Mouse (Mus musculus) spleen, embryonic (tissue): Measurements from ENCODE around the gene Gm4884.
"Not testable (repeated sequence)": the region's sequence is repeated elsewhere in the genome, so short reads cannot be mapped to it uniquely, and the experiment has no call there.

Experiments used
- CTCF ChIA-PET: fragments of 350-600 bp; sonication (Branson Sonifier 250); formaldehyde crosslinking; loops from one replicate; lab custom pipeline; 2022; lab: Charles Lee

Gene Gm4884

DNA sequence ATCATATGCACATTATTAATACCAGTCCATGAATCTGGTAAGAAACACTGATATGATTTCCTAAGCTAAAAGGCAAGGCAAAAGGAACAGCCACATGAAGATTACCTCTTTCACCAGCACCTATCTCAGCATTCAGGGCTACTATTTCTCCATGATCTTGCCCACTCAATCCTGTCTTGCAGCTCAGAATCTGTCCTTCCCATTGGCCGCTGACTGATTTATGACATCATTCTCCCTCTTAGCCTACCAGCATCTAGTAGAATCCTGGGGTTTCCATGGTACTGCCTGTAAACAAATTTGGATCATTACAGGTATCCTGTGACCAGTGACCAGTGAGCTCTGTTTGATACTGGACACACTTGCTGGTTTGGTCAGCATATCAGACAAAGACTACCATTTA is at the start of gene Gm4884:
TSS of gene Gm4884 (plus strand) at position 301 of the 400 bp plus-strand sequence.
- CTCF ChIA-PET: not testable (repeated sequence)

DNA sequence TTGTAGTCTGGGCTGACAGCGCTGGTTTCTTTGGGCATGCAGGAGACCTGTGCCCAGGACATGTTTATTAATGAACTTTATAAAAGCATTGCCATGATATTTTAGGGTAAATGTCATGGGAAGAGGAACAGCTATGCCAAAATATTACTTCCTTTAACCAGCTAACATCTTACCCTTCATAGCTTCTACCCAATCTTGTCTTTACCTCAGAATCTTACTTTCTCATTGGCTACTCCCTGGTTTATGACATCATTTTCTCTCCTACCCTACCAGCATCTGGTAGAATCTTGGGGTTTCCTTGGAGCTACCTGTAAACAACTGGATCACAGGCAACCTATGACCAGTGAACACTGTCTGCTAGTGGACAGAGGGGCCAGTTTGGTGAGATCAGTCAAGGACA is 45.3 kb upstream of the Gm4884 start, which contains the start of gene 4930433I11Rik:
TSS of gene 4930433I11Rik (plus strand) at position 301 of the 400 bp plus-strand sequence.
- CTCF ChIA-PET: no interaction called here

DNA sequence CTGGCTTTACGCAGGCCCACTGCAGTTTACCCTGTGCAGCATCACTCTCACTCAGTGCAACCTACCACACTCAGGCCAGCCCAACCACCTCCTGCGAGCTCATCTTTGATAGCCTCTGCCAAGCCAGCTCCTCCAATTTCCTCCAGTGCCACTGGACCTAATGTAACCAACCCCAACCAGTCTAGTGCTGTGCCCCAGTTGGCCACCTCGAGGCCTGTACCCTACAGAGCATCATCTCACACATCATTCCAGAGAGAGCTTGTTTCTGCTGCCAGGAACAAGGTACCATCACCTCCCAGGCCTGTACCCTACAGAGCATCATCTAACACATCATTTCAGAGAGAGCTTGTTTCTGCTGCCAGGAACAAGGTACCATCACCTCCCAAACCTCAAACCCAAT is 11.5 kb downstream of the Gm4884 start:
- CTCF ChIA-PET: not testable (repeated sequence)
